In the genomic region with DNA sequence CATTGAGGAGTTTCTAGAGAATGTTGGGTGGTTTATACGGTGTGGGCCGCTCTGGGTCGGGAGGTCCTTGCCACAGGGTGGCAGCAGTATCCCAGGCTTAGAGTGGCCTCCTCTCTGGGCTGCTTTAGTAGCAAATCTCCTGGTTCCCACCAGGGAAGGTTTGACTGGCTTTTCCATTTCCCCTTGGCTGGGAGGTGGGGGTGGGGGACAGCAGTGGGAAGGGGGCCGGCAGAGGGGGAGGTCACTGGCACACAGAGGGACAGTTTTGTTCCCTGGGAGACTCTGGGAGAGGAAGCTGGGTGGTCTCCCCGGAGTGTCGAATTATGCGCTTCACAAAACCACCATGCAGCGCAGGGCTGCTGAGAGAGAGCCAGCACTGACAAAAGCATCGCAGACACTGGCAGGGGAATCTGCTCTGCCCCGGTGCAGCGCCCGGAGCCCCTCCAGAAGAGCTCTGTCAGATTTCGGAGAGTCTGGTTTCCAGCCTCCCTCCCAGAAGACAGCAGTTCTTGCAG, we compare ENCODE assay signal across 9 mouse cellular contexts.
DNase-seq lines count a peak whose midpoint lies in the region; ATAC-seq and TF ChIP-seq lines count a peak whose summit lies in the region.
"Had no signal": no experiment of that assay in that cellular context is flagged by ENCODE, and none has a peak within 500 bp of the region (broad histone marks: within the 10 kb centered on the region; RNA-seq: fewer than 3 reads in every experiment).

No protein-coding gene starts in this region.

- H3K4me3 ChIP-seq in MEL (ENCODE audit: control insufficient read depth in 1 of 2, insufficient read depth in 1 of 2, low read depth in 2 of 2, low read length in 2 of 2) = no peak overlapping the region
- peak overlapping the region; percentile 45 for H3K4me3 ChIP-seq in cerebellum, adult 2 months (replicated peaks; ENCODE audit: insufficient read depth, low read depth, low read length)
- H3K4me3 ChIP-seq in layer of hippocampus, adult 2 months = peak overlapping the region; percentile 60
- H3K4me3 ChIP-seq in liver, postnatal 0 days (ENCODE audit: low read depth, low read length) = peak overlapping the region; percentile 9; the same call in 1 of the 2 replicates
- peak overlapping the region; percentile 46 for H3K4me3 ChIP-seq in neural tube, embryonic 15.5 days (replicated peaks)
- H3K4me3 ChIP-seq: erythroblast, embryonic 14.5 days had no signal

- peak overlapping the region; percentile 51 for H3K4me2 ChIP-seq in liver, postnatal 0 days (ENCODE audit: low read depth, low read length)
- peak overlapping the region; percentile 91 for H3K4me2 ChIP-seq in neural tube, embryonic 15.5 days

- ATAC-seq in liver, postnatal 0 days = peak; percentile 67
- peak; percentile 93 for ATAC-seq in neural tube, embryonic 15.5 days (ENCODE audit: low FRiP score)

- H3K27me3 ChIP-seq in MEL (ENCODE audit: control insufficient read depth in 1 of 2, insufficient read depth in 2 of 2, low read length in 2 of 2) = no peaks in the 10 kb centered on the region
- H3K27me3 ChIP-seq in cerebellum, adult 2 months (ENCODE audit: control insufficient read depth, insufficient read depth, low read length) = no peaks in the 10 kb centered on the region
- peaks cover 16% of the 10 kb centered on the region for H3K27me3 ChIP-seq in liver, postnatal 0 days (ENCODE audit: insufficient read depth, low read length)
- peaks cover 13% of the 10 kb centered on the region; the same call in 1 of the 2 replicates for H3K27me3 ChIP-seq in neural tube, embryonic 15.5 days (replicated peaks)

- 0% methylated on average over 13 of the region's 13 CpGs for WGBS in cerebellum, adult 2 months
- WGBS in liver, postnatal 0 days (ENCODE audit: insufficient replicate concordance) = under 1% methylated on average over 13 of the region's 13 CpGs
- under 1% methylated on average over 13 of the region's 13 CpGs for WGBS in neural tube, embryonic 15.5 days

- TF ChIP-seq CTCF in MEL (IDR thresholded peaks at IDR 0.05 in 2 of 3, conservative IDR thresholded peaks at IDR 0.05 in 1 of 3; ENCODE audit: control insufficient read depth in 1 of 3, insufficient read depth in 1 of 3, low read depth in 2 of 3, low read length in 3 of 3, poor library complexity in 1 of 3, severe bottlenecking in 1 of 3) = peak; percentile 19 to 81 (median 75); a peak in 5 of 6 replicates
- TF ChIP-seq CTCF in cerebellum, adult 2 months (IDR thresholded peaks at IDR 0.05; ENCODE audit: borderline replicate concordance, insufficient read depth, low read depth, low read length) = peak; percentile 91
- peak; percentile 80 for TF ChIP-seq CTCF in layer of hippocampus, adult 2 months (conservative IDR thresholded peaks at IDR 0.05)
- peak; percentile 75 for TF ChIP-seq CTCF in liver, postnatal 0 days (IDR thresholded peaks at IDR 0.05; ENCODE audit: low read depth)

- no peak overlapping the region for H3K27ac ChIP-seq in MEL (ENCODE audit: control insufficient read depth, low read depth, low read length)
- no peak overlapping the region for H3K27ac ChIP-seq in cerebellum, adult 2 months (ENCODE audit: insufficient read depth, low read length)
- peak overlapping the region; percentile 81 for H3K27ac ChIP-seq in layer of hippocampus, adult 2 months
- H3K27ac ChIP-seq in liver, postnatal 0 days (ENCODE audit: low read depth) = no peak overlapping the region
- H3K27ac ChIP-seq in neural tube, embryonic 15.5 days (replicated peaks) = peak overlapping the region; percentile 69

- no peaks in the 10 kb centered on the region for H3K9me3 ChIP-seq in MEL (replicated peaks; ENCODE audit: insufficient read depth, low read length)
- H3K9me3 ChIP-seq in liver, postnatal 0 days (ENCODE audit: low read length) = no peaks in the 10 kb centered on the region
- H3K9me3 ChIP-seq in neural tube, embryonic 15.5 days (replicated peaks) = no peaks in the 10 kb centered on the region

- H3K79me2 ChIP-seq in MEL (ENCODE audit: control insufficient read depth, insufficient read depth, low read length, poor library complexity) = no peaks in the 10 kb centered on the region

- peak; percentile 48 for DNase-seq in MEL (ENCODE audit: low read depth, low spot score)
- peak; percentile 79 to 84 for DNase-seq in cerebellum, adult 2 months
- DNase-seq in forelimb bud, embryonic 11.5 days (ENCODE audit: low read depth, low spot score) = peak; percentile 86
- peak; percentile 83 for DNase-seq in heart, postnatal 4 days
- peak; percentile 79 to 86 for DNase-seq in layer of hippocampus, adult 2 months (ENCODE audit: low spot score in 2 of 2)
- DNase-seq in liver, postnatal 0 days = peak; percentile 64
- peak; percentile 28 to 31 for DNase-seq in thymus, postnatal 36 days

- no peak for TF ChIP-seq EP300 in MEL (IDR thresholded peaks at IDR 0.05; ENCODE audit: low read depth in 1 of 2, low read length in 2 of 2)
- TF ChIP-seq EP300 in liver, postnatal 0 days (IDR thresholded peaks at IDR 0.05; ENCODE audit: low read depth) = no peak

- no peak for TF ChIP-seq POLR2A in MEL (IDR thresholded peaks at IDR 0.05; ENCODE audit: control insufficient read depth in 1 of 2, insufficient read depth in 1 of 2, low read depth in 1 of 2, low read length in 2 of 2, poor library complexity in 1 of 2)
- no peak for TF ChIP-seq POLR2A in cerebellum, adult 2 months (IDR thresholded peaks at IDR 0.05; ENCODE audit: borderline replicate concordance, insufficient read depth, low read length)

- peaks cover 0 to 9% of the 10 kb centered on the region in 2 experiments; a peak in 2 of 4 replicates for H3K4me1 ChIP-seq in MEL (ENCODE audit: control insufficient read depth in 1 of 2, insufficient read depth in 2 of 2, low read length in 2 of 2)
- H3K4me1 ChIP-seq in cerebellum, adult 2 months (ENCODE audit: control insufficient read depth, insufficient read depth, low read length) = no peaks in the 10 kb centered on the region
- H3K4me1 ChIP-seq in liver, postnatal 0 days (ENCODE audit: insufficient read depth) = peaks cover 15% of the 10 kb centered on the region
- H3K4me1 ChIP-seq in neural tube, embryonic 15.5 days = peaks cover 29% of the 10 kb centered on the region

- no peak overlapping the region for H3K9ac ChIP-seq in MEL (ENCODE audit: control insufficient read depth, low read depth, low read length, poor library complexity, severe bottlenecking)
- no peak overlapping the region for H3K9ac ChIP-seq in liver, postnatal 0 days (replicated peaks)
- H3K9ac ChIP-seq in neural tube, embryonic 15.5 days (replicated peaks) = peak overlapping the region; percentile 59

- peak; percentile 80 for TF ChIP-seq RAD21 in MEL (IDR thresholded peaks at IDR 0.05; ENCODE audit: low read depth, low read length)

- H3K36me3 ChIP-seq in MEL (ENCODE audit: control insufficient read depth in 1 of 2, insufficient read depth in 2 of 2, low read length in 2 of 2) = peaks cover 0 to 5% of the 10 kb centered on the region in 2 experiments; a peak in 2 of 4 replicates
- no peaks in the 10 kb centered on the region for H3K36me3 ChIP-seq in liver, postnatal 0 days (replicated peaks; ENCODE audit: insufficient read depth, low read length)
- no peaks in the 10 kb centered on the region for H3K36me3 ChIP-seq in neural tube, embryonic 15.5 days

TF ChIP-seq in MEL, 35 proteins besides CTCF, POLR2A, EP300 and RAD21:
- TF ChIP-seq ZC3H11A (IDR thresholded peaks at IDR 0.05; ENCODE audit: low read depth, low read length) = peak; percentile 74
- peak; percentile 82 for TF ChIP-seq SMC3 (IDR thresholded peaks at IDR 0.05; ENCODE audit: low read depth, low read length)
- no peak for TF ChIP-seq MYB (IDR thresholded peaks at IDR 0.05; ENCODE audit: low read depth, low read length)

Comparison
In these comparisons a context has a peak if more than half of its experiments do, and no peak if none do; other contexts are left out.
1. DNase-seq: peak in every context shown above with its lines; median percentile 86 in forelimb bud, embryonic 11.5 days; 83 in heart, postnatal 4 days; 82 in layer of hippocampus, adult 2 months; 82 in cerebellum, adult 2 months; 64 in liver, postnatal 0 days; 48 in MEL; 30 in thymus, postnatal 36 days.
2. H3K27ac ChIP-seq: peak in layer of hippocampus, adult 2 months (single experiment) and neural tube, embryonic 15.5 days (single experiment); none in MEL (single experiment), cerebellum, adult 2 months (single experiment) and liver, postnatal 0 days (single experiment).
3. H3K4me3 ChIP-seq: peak in cerebellum, adult 2 months (single experiment), layer of hippocampus, adult 2 months (single experiment), liver, postnatal 0 days (single experiment) and neural tube, embryonic 15.5 days (single experiment); none in MEL (0 of 2).
4. Peak in every context shown above with its lines, with median percentiles within 50 percentile points of each other: CTCF ChIP-seq.